Mouse (Mus musculus) stomach, postnatal 0 days (tissue): ENCODE measurements at regions not wholly inside any gene's neighbourhood (a gene's known extent, or its start where the extent isn't known, plus 50 kb on each side); places are given as distances from the start of the nearest gene placed in this dataset.

Experiments used
- CTCF ChIP-seq: IDR thresholded peaks from 2 replicates; pipeline ENCODE4 v1.5.1; 2016; ENCODE audit warnings: antibody characterized with exemption, low read depth, mild to moderate bottlenecking, moderate library complexity
- EP300 ChIP-seq: optimal IDR thresholded peaks from 2 replicates; pipeline ENCODE3; 2016; ENCODE audit warnings: antibody characterized with exemption

DNA sequence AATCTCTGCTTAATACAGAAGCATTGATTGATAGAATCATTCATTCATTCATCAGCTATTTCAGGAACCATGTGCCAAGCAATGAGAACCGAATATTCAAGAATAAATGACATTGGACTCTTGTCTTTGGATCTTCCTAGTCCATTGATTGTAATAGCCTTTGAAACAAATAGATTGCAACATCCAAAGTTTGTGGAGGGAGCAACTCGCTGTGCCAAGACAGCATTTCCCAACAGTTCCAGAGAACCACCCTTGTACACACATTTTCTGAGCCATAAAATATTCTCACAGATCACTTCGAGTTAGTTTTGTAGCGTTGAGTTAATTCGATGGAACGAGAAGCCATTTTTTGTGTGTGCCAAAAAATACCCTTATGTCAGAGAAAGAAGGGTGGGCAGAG, 65.0 kb downstream of the Tmem30b start:
- no peak for TF ChIP-seq CTCF
- no peak for TF ChIP-seq EP300
